Mouse (Mus musculus) c-Kit-negative CD71-positive TER-119-positive erythroid progenitor cells, embryonic 14.5 days (primary cell): ENCODE results near the gene Slc12a8.

ENCODE experiments used
- DNase-seq: peaks from one replicate; pipeline ENCODE4 v3.0.0-alpha.2; 2013; ENCODE audit warnings: low read depth, low spot score

The Slc12a8 gene

GRCm38 (mm10) chr16:33672643-33673042 lies 155.5 kb downstream of the Slc12a8 start:
- no peak for DNase-seq

DNA sequence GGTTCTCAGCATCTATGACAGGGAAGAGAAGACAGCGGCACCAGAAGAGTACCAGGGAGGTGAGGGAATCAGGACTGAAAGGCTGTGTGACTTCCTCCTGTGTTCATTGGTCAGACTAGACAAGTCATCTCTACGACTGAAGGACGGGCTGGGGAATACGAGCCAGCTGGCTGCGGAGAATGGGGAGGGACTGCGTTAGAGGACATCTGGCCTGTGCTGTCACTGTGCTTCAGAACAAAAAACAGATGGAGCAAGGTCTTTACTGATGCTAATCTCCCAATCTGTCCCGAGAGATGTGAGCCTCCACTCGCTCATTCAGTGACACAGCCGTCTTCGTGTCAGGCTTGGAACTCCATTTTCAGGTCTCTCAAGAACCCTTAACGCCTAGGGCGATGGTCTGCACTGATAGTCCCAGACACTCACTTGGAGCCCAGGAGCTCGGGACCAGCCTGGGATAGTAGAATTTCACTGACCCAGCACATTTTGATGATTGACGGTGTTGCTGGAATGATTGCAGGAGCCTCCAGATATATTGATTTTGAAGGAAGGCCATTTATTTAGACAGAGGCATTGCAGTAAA lies 156.5 kb downstream of the Slc12a8 start:
- no peak for DNase-seq

- no peak for DNase-seq
These were observed 158.2 kb downstream of the Slc12a8 start for GRCm38 (mm10) chr16:33675151-33675847.

GRCm38 (mm10) chr16:33675848-33676184 lies 158.7 kb downstream of the Slc12a8 start:
- DNase-seq: no peak

- DNase-seq: no peak
These were observed 159.5 kb downstream of the Slc12a8 start for GRCm38 (mm10) chr16:33676347-33677312.

GRCm38 (mm10) chr16:33677313-33677690 lies 160.2 kb downstream of the Slc12a8 start:
- DNase-seq: no peak

DNA sequence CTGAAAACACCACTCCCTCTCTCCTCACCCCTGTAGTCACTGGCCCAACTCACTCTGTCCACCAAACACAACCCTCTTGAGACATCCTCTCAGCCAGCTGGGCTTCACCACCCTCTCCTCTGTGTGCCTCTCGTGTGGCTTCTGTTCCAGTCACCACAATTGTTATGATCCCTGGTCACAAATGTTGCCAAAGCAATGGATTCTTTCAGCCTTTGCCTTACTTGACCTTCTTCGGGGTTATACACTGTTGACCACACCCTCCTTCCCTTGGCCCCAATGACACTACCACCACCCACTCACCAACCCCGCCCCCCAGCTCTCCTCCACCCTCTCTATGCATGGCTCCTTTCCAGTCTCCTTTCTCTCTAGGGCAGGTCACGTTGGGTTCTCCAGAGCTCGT lies 160.8 kb downstream of the Slc12a8 start:
- DNase-seq: no peak

GRCm38 (mm10) chr16:33680271-33680670 lies 163.1 kb downstream of the Slc12a8 start:
- no peak for DNase-seq

DNA sequence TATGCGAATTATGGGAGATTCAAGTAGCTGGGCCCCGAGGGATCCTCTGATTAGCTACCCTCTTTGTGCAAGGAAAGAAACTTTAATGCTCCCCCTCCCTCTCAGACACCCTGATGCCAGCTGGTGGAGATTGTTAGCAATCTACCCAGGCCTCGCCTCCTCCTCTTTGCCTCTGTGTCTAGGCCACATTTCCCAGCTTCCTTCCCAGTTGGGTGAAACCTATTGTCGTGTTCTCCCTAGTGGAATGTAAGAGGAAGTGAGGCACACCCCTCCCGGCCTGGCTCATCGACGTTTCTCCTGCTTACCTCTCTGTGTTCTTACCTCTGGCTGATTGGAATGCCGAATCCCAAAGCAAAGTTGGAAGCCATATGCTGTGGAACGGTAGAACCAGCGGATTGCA lies 163.7 kb downstream of the Slc12a8 start:
- no peak for DNase-seq

GRCm38 (mm10) chr16:33681661-33682060 lies 164.5 kb downstream of the Slc12a8 start:
- DNase-seq: no peak

GRCm38 (mm10) chr16:33682651-33683050 lies 165.5 kb downstream of the Slc12a8 start:
- DNase-seq: no peak

GRCm38 (mm10) chr16:33683206-33684161 lies 166.4 kb downstream of the Slc12a8 start:
- no peak for DNase-seq

- peak; percentile 28 for DNase-seq
These were observed 167.1 kb downstream of the Slc12a8 start, which contains the start of gene Heg1 for GRCm38 (mm10) chr16:33684162-33684702. Gene Heg1 (plus strand): TSS chr16:33684370.

- no peak for DNase-seq
These were observed 167.9 kb downstream of the Slc12a8 start for GRCm38 (mm10) chr16:33684703-33685701.

DNA sequence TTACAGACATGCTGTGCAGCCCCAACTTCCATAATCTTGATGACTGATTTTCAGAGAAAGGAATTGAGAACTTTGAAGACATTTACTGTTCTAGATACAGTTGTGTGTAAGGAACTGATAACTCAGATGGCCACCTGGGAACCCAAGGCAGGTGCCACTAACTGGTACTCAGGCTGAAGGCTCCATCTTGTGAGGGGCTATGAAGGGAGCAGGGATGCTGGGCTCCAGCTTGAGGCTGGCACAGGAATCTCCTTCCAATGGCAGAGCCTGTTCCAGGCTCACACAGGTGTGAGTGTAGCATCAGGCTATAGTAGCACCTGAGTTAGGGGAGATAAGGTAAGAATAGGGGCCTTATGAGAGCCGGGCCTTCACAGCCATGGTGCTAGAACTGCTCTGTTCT lies 168.9 kb downstream of the Slc12a8 start:
- no peak for DNase-seq

DNA sequence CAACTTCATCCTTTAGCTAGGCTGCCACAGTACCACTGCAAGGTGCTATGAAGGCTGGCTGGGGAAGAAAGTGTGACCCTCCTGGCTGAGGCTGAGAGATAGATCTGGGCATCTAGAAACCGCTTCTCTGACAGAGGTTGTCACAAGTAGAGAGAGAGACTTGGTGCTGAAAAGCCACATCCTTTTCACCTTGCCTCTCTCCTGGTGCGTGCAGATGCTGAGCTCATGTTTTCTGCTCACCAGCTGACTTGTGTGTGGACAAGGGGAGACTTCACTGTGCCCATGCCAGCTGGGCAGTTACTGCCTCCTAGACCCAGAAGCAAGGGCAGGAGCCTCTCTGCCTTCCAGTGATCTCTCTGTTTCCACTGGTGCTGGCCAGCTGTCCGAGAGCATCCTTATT lies 170.6 kb downstream of the Slc12a8 start:
- no peak for DNase-seq

GRCm38 (mm10) chr16:33690975-33691747 lies 174.0 kb downstream of the Slc12a8 start:
- no peak for DNase-seq

DNA sequence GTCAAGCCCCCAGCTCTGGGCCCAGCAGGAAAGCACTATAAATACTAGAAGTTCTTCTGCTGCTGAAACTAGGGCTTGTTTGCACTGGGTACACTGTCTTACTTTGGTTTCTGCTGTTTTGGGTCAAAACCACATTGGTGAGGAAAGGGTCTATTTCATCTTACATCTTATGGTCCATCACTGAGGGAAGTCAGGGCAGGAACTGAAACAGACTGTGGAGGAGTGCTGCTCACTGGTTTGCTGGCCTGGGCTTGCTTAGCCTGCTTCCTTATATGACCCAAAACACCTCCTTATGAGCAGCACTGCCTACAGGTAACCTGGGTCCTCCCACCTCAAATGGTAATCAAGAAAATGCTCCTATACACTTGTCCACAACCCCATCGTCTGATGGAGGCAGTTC lies 176.4 kb downstream of the Slc12a8 start:
- DNase-seq: no peak
